Mouse (Mus musculus): Measurements from ENCODE around the gene Olfr1386.
"Not testable (repeated sequence)": the region's sequence is repeated elsewhere in the genome, so short reads cannot be mapped to it uniquely, and the experiment has no call there.

Gene Olfr1386

GRCm38 (mm10) chr11:49464746-49465145, at the start of gene Olfr1386:
Gene Olfr1386, plus strand, starts transcription at chr11:49465046.
- DNase-seq (ENCODE audit: low spot score) = not testable (repeated sequence)

- no peak for DNase-seq (ENCODE audit: low spot score)
Observed at GRCm38 (mm10) chr11:49422767-49423166, 42.1 kb upstream of the Olfr1386 start, which contains the start of gene Olfr1389. Gene Olfr1389, plus strand, starts transcription at chr11:49423067.

- no peak for DNase-seq (ENCODE audit: low spot score)
Observed at GRCm38 (mm10) chr11:49425257-49425927, 39.5 kb upstream of the Olfr1386 start.

GRCm38 (mm10) chr11:49429641-49430040, 35.2 kb upstream of the Olfr1386 start:
- DNase-seq (ENCODE audit: low spot score) = no peak

- no peak for DNase-seq (ENCODE audit: low spot score)
Observed at GRCm38 (mm10) chr11:49436411-49436810, 28.4 kb upstream of the Olfr1386 start, which contains the start of gene Olfr1388. Gene Olfr1388, plus strand, starts transcription at chr11:49436624.

- no peak for DNase-seq (ENCODE audit: low spot score)
Observed at GRCm38 (mm10) chr11:49455043-49455442, 9.8 kb upstream of the Olfr1386 start, which contains the start of gene Olfr1387. Gene Olfr1387, plus strand, starts transcription at chr11:49455343.

GRCm38 (mm10) chr11:49485973-49486372, 21.1 kb downstream of the Olfr1386 start:
- no peak for DNase-seq (ENCODE audit: low spot score)

GRCm38 (mm10) chr11:49488770-49489169, 23.9 kb downstream of the Olfr1386 start, which contains the start of gene Olfr1385:
Gene Olfr1385, plus strand, starts transcription at chr11:49489070.
- DNase-seq (ENCODE audit: low spot score) = not testable (repeated sequence)

GRCm38 (mm10) chr11:49518086-49518485, 53.2 kb downstream of the Olfr1386 start:
- no peak for DNase-seq (ENCODE audit: low spot score)

GRCm38 (mm10) chr11:49519348-49519747, 54.5 kb downstream of the Olfr1386 start, which contains the start of gene Olfr1383:
Gene Olfr1383, plus strand, starts transcription at chr11:49519648.
- DNase-seq (ENCODE audit: low spot score) = no peak
